Mouse (Mus musculus) liver, embryonic 16.5 days (tissue): Measurements from ENCODE around the gene Rasgef1b. TPM values are rescaled to one million over a fixed set of nuclear protein-coding genes. Genes with fewer than 3 reads are reported as not detected.

Experiments used
- ATAC-seq: fragments of 200-750 bp; cut with Nextera tagmentation; 2 replicates; pipeline ENCODE4 v1.8.0; 2017; ENCODE audit warnings: low read depth, mild to moderate bottlenecking, moderate number of reproducible peaks, moderate library complexity
- H3K27ac ChIP-seq: fragments of 300-500 bp; sonication (generic); 2 replicates; pipeline ENCODE4 v1.5.1; 2014; ENCODE audit warnings: mild to moderate bottlenecking, low read length
- H3K27me3 ChIP-seq: fragments of 300-500 bp; sonication (generic); 2 replicates; pipeline ENCODE4 v1.6.1; 2014; ENCODE audit warnings: low read depth, low read length, mixed read lengths; ENCODE audit not compliant: control insufficient read depth, insufficient read depth
- H3K36me3 ChIP-seq: fragments of 300-500 bp; sonication (generic); 2 replicates; pipeline ENCODE4 v1.6.1; 2014; ENCODE audit warnings: mild to moderate bottlenecking; ENCODE audit not compliant: control insufficient read depth, insufficient read depth
- H3K4me1 ChIP-seq: fragments of 300-500 bp; sonication (generic); 2 replicates; pipeline ENCODE4 v1.6.1; 2014; ENCODE audit warnings: low read depth, low read length, mixed read lengths; ENCODE audit not compliant: control insufficient read depth
- H3K4me2 ChIP-seq: fragments of 300-500 bp; sonication (generic); 2 replicates; pipeline ENCODE4 v1.6.1; 2014; ENCODE audit warnings: low read depth, low read length, mixed read lengths
- H3K4me3 ChIP-seq: fragments of 300-500 bp; sonication (generic); 2 replicates; pipeline ENCODE4 v1.5.1; 2014; ENCODE audit warnings: low read depth, mild to moderate bottlenecking, low read length
- H3K9ac ChIP-seq: fragments of 300-500 bp; sonication (generic); 2 replicates; pipeline ENCODE4 v1.6.1; 2014; ENCODE audit warnings: low read depth, low read length
- H3K9me3 ChIP-seq: fragments of 300-500 bp; sonication (generic); replicated peaks from 2 replicates; pipeline ENCODE4 v1.6.1; 2016; ENCODE audit warnings: low read length; ENCODE audit not compliant: control insufficient read depth
- WGBS: fragments of 180-500 bp; shearing (Covaris S2); extraction: QIAGEN DNeasy Blood & Tissue Kit; methylation state at CpG from one replicate; pipeline ENCODE4 v1.1.7; 2014; ENCODE audit not compliant: insufficient replicate concordance; 5-methylcytosine and 5-hydroxymethylcytosine counted together
- polyA plus RNA-seq: library from polyadenylated mRNA; unstranded; fragments of >200 nt; fragmentation: Nextera tagmentation; extraction: Ambion mirVana; gene quantifications from 2 replicates; pipeline ENCODE4 v1.2.1, GENCODE M21; 2015

Gene Rasgef1b
- polyA plus RNA-seq, 1 experiment from 2014 or later: 11.5 TPM

DNA sequence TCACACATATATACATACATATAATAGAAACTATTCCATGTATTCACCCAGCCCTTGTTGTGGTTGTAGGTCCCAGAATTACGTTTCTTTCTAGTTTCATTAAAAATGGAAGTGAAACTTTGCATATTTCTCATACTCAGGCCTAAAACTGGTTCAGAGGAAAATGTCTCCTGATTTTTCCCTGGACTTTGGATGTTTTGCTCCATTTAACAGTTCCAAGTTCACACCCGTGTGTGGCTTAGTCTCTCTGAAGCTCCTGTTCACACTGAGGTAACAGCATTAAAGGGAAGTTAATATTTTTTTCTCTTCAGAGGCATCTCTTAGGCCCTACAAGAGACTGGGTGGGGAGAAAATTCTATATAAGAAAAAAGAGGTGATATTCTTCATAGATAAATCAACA lies 459.7 kb downstream of the Rasgef1b start:
- Histone ChIP-seq H3K4me1 (no peaks in the 10 kb centered on the region), H3K27ac (no peak overlapping the region), H3K9ac (no peak overlapping the region), H3K9me3 (no peaks in the 10 kb centered on the region), H3K4me3 (no peak overlapping the region), H3K36me3 (no peaks in the 10 kb centered on the region), H3K27me3 (no peaks in the 10 kb centered on the region), H3K4me2 (no peak overlapping the region)
- 42% methylated on average over 2 of the region's 2 CpGs for WGBS
- ATAC-seq: no peak

DNA sequence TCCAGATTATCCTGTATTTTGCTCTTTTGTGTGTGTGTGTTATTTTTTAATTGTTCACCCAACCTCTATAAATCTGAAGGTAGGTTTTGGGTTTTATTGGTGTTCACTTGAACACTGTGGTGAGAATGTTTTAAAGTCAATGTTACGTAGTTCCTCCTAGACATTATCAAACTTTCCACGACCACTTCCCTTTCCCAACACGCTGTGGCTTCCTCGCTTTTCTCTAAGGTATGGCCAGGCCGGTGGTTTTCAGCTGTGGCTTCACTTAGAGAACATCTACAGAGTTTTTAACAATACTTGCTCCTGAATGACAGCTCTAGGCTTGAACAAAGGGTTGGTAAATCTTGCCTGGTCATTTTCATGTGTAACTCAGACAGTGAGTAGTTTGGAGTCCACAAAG lies 461.5 kb downstream of the Rasgef1b start:
- Histone ChIP-seq H3K4me1 (no peaks in the 10 kb centered on the region), H3K4me3 (no peak overlapping the region), H3K27ac (no peak overlapping the region), H3K9me3 (no peaks in the 10 kb centered on the region), H3K36me3 (no peaks in the 10 kb centered on the region), H3K9ac (no peak overlapping the region), H3K4me2 (no peak overlapping the region), H3K27me3 (no peaks in the 10 kb centered on the region)
- WGBS: 19% methylated on average over 5 of the region's 5 CpGs
- no peak for ATAC-seq

DNA sequence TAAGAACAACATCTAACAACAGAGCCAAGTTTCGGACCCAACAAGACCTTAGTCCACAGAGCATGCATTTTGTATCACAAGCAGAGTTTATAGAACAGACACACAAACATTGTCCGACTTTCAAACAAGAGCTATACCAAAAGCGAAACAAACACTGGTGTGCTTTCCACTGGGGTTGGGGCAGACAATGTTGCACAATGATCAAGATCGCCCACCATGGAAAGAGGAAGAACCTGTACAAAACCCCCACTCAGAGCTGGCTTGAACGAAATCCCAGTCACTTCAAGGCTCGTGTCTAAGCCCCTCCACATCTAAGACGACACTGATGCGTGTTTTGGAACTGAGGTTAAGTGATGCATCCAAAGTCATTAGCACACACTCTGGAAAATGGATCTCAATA lies 462.6 kb downstream of the Rasgef1b start:
- WGBS: 52% methylated on average over 8 of the region's 8 CpGs

DNA sequence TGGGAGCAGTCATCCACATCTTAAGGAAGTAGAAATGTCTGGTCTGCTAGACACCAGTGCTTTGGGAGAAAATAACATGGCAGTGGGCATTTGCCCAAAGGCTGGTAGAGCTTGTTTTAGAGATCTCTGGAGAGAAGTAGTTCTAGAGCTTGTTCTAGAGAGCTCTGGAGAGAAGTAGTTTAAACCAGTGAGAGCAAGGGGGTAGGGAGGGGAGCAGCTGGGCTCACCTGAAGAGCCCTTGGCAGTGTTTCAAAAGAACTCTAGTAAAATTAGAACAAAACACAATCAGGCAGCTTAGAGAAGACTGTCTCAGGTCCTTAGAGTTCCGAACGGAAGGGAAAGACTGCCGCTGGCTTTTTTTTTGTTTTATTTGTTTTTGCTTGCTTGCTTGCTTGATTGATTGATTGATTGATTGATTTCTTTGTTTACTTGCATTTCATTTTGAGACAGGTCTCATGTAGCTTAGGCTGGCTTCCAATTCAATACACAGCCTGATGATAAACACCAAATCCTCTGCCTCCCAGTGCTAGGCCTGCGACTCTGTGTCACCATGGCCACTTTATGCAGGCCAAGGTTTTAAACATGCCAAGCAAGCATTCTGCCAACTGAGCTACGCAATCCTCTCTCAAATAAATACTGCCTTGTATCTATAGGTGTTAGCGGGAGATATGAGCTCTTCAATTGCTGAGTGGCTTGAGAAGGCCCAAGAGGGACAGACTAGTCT lies 466.5 kb downstream of the Rasgef1b start:
- H3K4me2 ChIP-seq: no peak overlapping the region
- H3K27ac ChIP-seq: no peak overlapping the region
- no peaks in the 10 kb centered on the region for H3K9me3 ChIP-seq
- H3K9ac ChIP-seq: no peak overlapping the region
- H3K36me3 ChIP-seq: no peaks in the 10 kb centered on the region
- WGBS: 63% methylated on average over 6 of the region's 6 CpGs
- H3K27me3 ChIP-seq: no peaks in the 10 kb centered on the region
- no peak overlapping the region for H3K4me3 ChIP-seq
- no peak for ATAC-seq
- H3K4me1 ChIP-seq: no peaks in the 10 kb centered on the region

More for the DNA sequence above, 462.6 kb downstream of the Rasgef1b start:
- no peak for ATAC-seq
- H3K4me1 ChIP-seq: no peaks in the 10 kb centered on the region
- H3K36me3 ChIP-seq: no peaks in the 10 kb centered on the region
- H3K27me3 ChIP-seq: no peaks in the 10 kb centered on the region
- no peak overlapping the region for H3K9ac ChIP-seq
- H3K27ac ChIP-seq: no peak overlapping the region
- H3K4me3 ChIP-seq: no peak overlapping the region
- H3K4me2 ChIP-seq: no peak overlapping the region
- no peaks in the 10 kb centered on the region for H3K9me3 ChIP-seq

DNA sequence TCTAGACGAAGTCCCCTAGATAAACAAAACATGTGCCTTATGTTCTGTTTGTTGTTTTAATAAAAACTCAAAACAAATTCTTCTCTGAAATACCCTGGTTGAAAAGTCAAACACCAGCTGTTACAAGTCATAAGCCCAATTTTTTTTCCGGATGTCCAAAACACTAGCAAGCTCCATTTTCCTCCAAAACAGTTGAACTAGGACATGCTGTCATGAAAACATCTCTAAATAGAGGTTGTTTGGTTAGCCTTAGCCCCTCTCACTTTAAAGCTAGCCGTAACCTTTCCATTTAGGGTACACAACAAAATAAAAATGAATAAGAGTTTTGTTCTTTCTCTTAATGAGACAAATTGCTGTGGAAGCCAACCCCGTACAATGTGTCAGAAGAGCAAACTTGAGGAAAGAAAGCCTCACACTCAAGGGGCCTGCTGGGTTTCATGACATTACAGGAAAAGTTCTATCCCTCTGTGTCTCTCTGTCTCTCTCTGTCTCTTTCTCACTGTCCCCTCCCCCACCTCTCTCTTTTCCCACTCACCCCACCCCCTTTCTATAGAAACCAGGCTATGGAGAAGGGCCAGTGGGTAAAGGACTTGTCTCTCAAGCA lies 467.6 kb downstream of the Rasgef1b start:
- Histone ChIP-seq H3K27me3 (no peaks in the 10 kb centered on the region), H3K4me3 (no peak overlapping the region), H3K4me1 (no peaks in the 10 kb centered on the region), H3K9me3 (no peaks in the 10 kb centered on the region), H3K36me3 (no peaks in the 10 kb centered on the region), H3K4me2 (no peak overlapping the region), H3K9ac (no peak overlapping the region), H3K27ac (no peak overlapping the region)
- no peak for ATAC-seq
- 69% methylated on average over 4 of the region's 4 CpGs for WGBS

DNA sequence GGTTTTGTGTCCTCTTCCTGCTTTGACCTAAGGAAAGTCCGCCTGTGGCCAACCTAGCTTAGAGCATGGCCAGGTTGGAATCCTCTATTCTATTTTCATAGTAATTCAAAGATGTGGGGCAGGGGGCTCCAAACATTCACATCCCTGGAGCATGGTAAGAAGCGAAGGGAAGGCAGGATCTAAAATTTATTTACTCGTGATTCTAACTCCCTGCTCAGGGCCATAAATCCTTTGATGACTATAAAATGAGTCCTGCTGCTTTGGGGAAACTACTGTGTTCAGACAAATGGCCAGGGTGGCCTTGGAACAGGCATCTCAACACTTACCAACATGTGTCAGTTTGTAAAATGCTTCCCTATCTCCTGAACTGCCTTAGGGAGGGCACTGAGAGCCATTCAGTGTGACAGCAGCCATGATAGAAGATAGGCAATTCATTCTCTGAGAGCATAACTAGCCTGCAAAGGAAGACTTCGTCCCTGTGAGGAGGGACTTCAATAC lies 470.8 kb downstream of the Rasgef1b start:
- no peaks in the 10 kb centered on the region for H3K36me3 ChIP-seq
- no peak overlapping the region for H3K9ac ChIP-seq
- H3K27ac ChIP-seq: no peak overlapping the region
- WGBS: 54% methylated on average over 4 of the region's 4 CpGs
- H3K4me1 ChIP-seq: no peaks in the 10 kb centered on the region; the same call in 1 of the 2 replicates
- no peak for ATAC-seq
- no peaks in the 10 kb centered on the region for H3K9me3 ChIP-seq
- no peak overlapping the region for H3K4me3 ChIP-seq
- H3K4me2 ChIP-seq: no peak overlapping the region
- H3K27me3 ChIP-seq: no peaks in the 10 kb centered on the region; the same call in 1 of the 2 replicates

DNA sequence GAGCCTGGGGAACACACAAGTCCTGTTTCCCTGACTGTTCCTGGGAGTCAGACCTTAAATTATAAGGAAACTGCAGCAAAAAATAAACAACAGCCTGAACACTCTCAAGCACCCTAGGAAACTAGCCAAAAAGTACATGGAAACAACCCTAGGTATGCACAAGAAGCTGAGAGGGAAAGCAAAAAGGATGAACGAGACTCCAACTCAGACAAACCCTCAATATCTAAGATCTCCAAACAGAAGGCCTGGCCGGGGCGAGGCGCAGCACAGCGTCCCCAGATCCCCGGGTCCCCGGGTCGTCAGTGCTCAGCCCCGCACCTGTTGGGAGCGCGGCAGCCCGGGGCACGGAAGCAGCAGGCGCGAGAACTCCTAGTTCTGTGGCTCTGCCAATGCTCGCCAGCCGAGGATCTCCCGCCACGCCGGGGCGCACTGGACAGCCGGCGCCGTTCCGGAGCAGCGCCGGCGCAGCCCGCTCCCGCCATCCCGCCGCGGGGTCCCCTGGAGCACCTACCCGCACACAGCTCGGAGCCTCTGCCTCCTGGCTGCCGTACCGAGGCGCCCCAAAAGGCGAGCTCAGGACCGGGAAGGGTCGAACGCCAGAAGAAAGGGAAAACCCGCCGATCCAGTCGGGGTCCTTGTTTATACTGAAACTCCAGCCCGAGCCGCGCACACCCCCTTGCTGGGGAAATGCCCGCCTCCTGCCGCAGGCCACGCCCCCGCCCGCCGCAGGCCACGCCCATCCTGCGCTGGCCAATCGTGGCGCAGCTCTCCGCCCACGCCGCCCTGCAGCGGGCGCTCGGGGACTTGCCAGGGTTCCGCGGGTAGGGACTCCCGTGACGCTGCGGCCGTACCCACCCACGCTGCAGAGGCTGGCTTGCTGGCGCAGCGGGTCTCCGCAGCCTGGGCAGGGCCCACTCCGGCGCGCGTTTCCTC lies 476.4 kb downstream of the Rasgef1b start:
- Histone ChIP-seq H3K4me1 (peaks cover 8% of the 10 kb centered on the region), H3K27ac (peak overlapping the region; percentile 57), H3K27me3 (peaks cover 4% of the 10 kb centered on the region; the same call in 1 of the 2 replicates), H3K4me3 (peak overlapping the region; percentile 78), H3K4me2 (peak overlapping the region; percentile 86), H3K9me3 (no peaks in the 10 kb centered on the region), H3K36me3 (no peaks in the 10 kb centered on the region), H3K9ac (peak overlapping the region; percentile 75)
- WGBS: under 1% methylated on average over 70 of the region's 78 CpGs
- peak; percentile 91 for ATAC-seq

DNA sequence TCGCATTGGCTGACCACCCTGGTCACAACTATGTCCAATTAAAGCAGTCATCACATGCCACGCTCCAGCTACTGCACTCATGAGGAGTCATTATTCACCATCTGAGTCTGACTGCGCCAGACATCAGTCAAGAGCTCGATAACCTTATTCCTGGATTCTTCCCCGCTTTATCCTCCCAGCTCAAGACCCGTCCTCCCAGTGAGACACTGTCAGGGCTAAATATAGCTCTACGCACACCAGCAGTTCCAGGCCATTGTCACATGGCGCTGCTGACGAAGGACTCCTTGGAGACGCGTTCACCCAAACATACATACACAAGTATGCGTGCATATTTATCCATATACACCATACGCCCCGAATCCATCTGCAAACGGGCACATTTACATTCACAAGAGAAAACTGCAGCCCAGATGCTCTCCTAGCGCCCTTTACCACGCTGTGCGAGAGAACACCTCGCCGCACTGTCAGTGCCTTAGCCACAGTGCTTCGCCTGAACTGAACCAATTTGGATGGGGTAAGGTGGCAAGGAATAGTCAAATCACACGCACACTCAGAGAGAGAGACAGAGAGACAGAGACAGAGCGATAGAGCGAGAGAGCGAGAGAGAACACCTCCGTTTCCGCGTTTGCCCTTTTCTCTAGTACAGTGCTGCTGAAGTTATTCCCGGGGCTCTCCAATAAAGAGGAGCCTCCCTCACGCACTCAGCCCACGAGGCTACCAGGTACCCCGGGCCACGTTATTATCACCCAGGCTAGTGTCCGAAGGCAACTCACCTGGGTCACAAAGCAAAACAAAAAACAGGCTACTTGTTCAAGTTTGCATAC lies 477.3 kb downstream of the Rasgef1b start:
- Histone ChIP-seq H3K4me1 (peaks cover 8% of the 10 kb centered on the region), H3K27ac (peak overlapping the region; percentile 57), H3K9me3 (no peaks in the 10 kb centered on the region), H3K27me3 (peaks cover 4% of the 10 kb centered on the region; the same call in 1 of the 2 replicates), H3K9ac (peak overlapping the region; percentile 75), H3K4me3 (peak overlapping the region; percentile 78), H3K36me3 (no peaks in the 10 kb centered on the region), H3K4me2 (peak overlapping the region; percentile 86)
- 2% methylated on average over 34 of the region's 34 CpGs for WGBS
- ATAC-seq: no peak
